Comparison of ENCODE assay signal across 22 mouse cellular contexts in genomic region chr9:100573300-100573699, GRCm38 (mm10). TPM values are rescaled to one million over a fixed set of nuclear protein-coding genes. Genes with fewer than 3 reads are reported as not detected.
A peak's percentile ranks its signal among the peaks of the same experiment; 100 is the strongest.
DNase-seq lines count a peak whose midpoint lies in the region; ATAC-seq and TF ChIP-seq lines count a peak whose summit lies in the region.
"Had no signal": no experiment of that assay in that cellular context is flagged by ENCODE, and none has a peak within 500 bp of the region (broad histone marks: within the 10 kb centered on the region; RNA-seq: fewer than 3 reads in every experiment).

No protein-coding gene starts in this region.

- TF ChIP-seq CTCF in hindbrain, postnatal 0 days (IDR thresholded peaks at IDR 0.05; ENCODE audit: low read depth) = no peak
- peak; percentile 27 for TF ChIP-seq CTCF in lung, postnatal 0 days (IDR thresholded peaks at IDR 0.05)

- H3K4me3 ChIP-seq in hindbrain, postnatal 0 days (ENCODE audit: low read length) = no peak overlapping the region
- H3K4me3 ChIP-seq in hindbrain, embryonic 16.5 days (ENCODE audit: low read length) = no peak overlapping the region
- no peak overlapping the region for H3K4me3 ChIP-seq in lung, embryonic 15.5 days
- no peak overlapping the region for H3K4me3 ChIP-seq in lung, postnatal 0 days (ENCODE audit: low read depth, low read length)
- H3K4me3 ChIP-seq: embryonic facial prominence, embryonic 15.5 days; erythroblast, embryonic 14.5 days; forebrain, embryonic 10.5 days; heart, embryonic 10.5 days; hindbrain, embryonic 13.5 days had no signal

- no peak overlapping the region for H3K4me2 ChIP-seq in hindbrain, postnatal 0 days (ENCODE audit: low read depth, low read length)
- H3K4me2 ChIP-seq in hindbrain, embryonic 16.5 days (ENCODE audit: low read length) = no peak overlapping the region
- no peak overlapping the region for H3K4me2 ChIP-seq in lung, embryonic 15.5 days
- H3K4me2 ChIP-seq in lung, postnatal 0 days (replicated peaks; ENCODE audit: low read depth, low read length) = no peak overlapping the region
- H3K4me2 ChIP-seq: embryonic facial prominence, embryonic 15.5 days; hindbrain, embryonic 13.5 days had no signal

- no peaks in the 10 kb centered on the region for H3K4me1 ChIP-seq in hindbrain, postnatal 0 days (ENCODE audit: insufficient read depth, low read length)
- H3K4me1 ChIP-seq in hindbrain, embryonic 16.5 days (ENCODE audit: control insufficient read depth, insufficient read depth, low read depth, low read length) = peaks cover 8% of the 10 kb centered on the region; the same call in 1 of the 2 replicates
- H3K4me1 ChIP-seq in lung, embryonic 15.5 days = peaks cover 15% of the 10 kb centered on the region
- H3K4me1 ChIP-seq in lung, postnatal 0 days (ENCODE audit: insufficient read depth, low read depth, low read length) = 0 out of 2 replicates have a peak, but pooled peaks cover 5% of the 10 kb centered on the region

- no peaks in the 10 kb centered on the region for H3K36me3 ChIP-seq in hindbrain, postnatal 0 days (ENCODE audit: insufficient read depth, low read length)
- H3K36me3 ChIP-seq in hindbrain, embryonic 16.5 days (ENCODE audit: control insufficient read depth, insufficient read depth, low read length) = no peaks in the 10 kb centered on the region
- H3K36me3 ChIP-seq in lung, embryonic 15.5 days = no peaks in the 10 kb centered on the region
- H3K36me3 ChIP-seq in lung, postnatal 0 days (ENCODE audit: insufficient read depth, low read length) = no peaks in the 10 kb centered on the region
- H3K36me3 ChIP-seq: embryonic facial prominence, embryonic 15.5 days; forebrain, embryonic 10.5 days; heart, embryonic 10.5 days; hindbrain, embryonic 13.5 days had no signal

- no peak for ATAC-seq in hindbrain, postnatal 0 days
- no peak for ATAC-seq in hindbrain, embryonic 16.5 days
- peak; percentile 39; the same call in 1 of the 2 replicates for ATAC-seq in lung, embryonic 15.5 days (ENCODE audit: borderline replicate concordance, extremely low read depth, low FRiP score, low TSS enrichment)
- ATAC-seq in lung, postnatal 0 days = peak; percentile 52
- ATAC-seq: forebrain, embryonic 14.5 days had no signal

- H3K27ac ChIP-seq in hindbrain, postnatal 0 days = no peak overlapping the region
- no peak overlapping the region for H3K27ac ChIP-seq in hindbrain, embryonic 16.5 days (ENCODE audit: low read depth, low read length)
- no peak overlapping the region for H3K27ac ChIP-seq in lung, embryonic 15.5 days
- no peak overlapping the region for H3K27ac ChIP-seq in lung, postnatal 0 days (ENCODE audit: low read length)
- H3K27ac ChIP-seq: embryonic facial prominence, embryonic 15.5 days; forebrain, embryonic 10.5 days; heart, embryonic 10.5 days; hindbrain, embryonic 13.5 days had no signal

- DNase-seq in hindbrain, postnatal 0 days (ENCODE audit: low spot score) = peak; percentile 47
- DNase-seq in lung, postnatal 0 days (ENCODE audit: low spot score) = peak; percentile 79
- DNase-seq in lung, postnatal 36 days = peak; percentile 58
- DNase-seq in spleen, adult 12 weeks (ENCODE audit: low spot score) = no peak
- no peak for DNase-seq in testis, postnatal 14 days (ENCODE audit: low spot score)
- DNase-seq: adrenal gland, adult 2 months; adrenal gland, postnatal 36 days; cerebellum, adult 11 months; embryo, embryonic 11 days; gastrocnemius, postnatal 36 days; heart, adult 18-20 months; heart, postnatal 10 days had no signal

- no peaks in the 10 kb centered on the region for H3K27me3 ChIP-seq in hindbrain, postnatal 0 days (ENCODE audit: insufficient read depth, low read length)
- no peaks in the 10 kb centered on the region for H3K27me3 ChIP-seq in hindbrain, embryonic 16.5 days (replicated peaks; ENCODE audit: control insufficient read depth, insufficient read depth, low read length)
- H3K27me3 ChIP-seq in lung, embryonic 15.5 days = no peaks in the 10 kb centered on the region
- no peaks in the 10 kb centered on the region for H3K27me3 ChIP-seq in lung, postnatal 0 days (replicated peaks; ENCODE audit: insufficient read depth, low read length)
- H3K27me3 ChIP-seq: embryonic facial prominence, embryonic 15.5 days; hindbrain, embryonic 13.5 days had no signal

- 52% methylated on average over 2 of the region's 2 CpGs for WGBS in hindbrain, postnatal 0 days
- WGBS in hindbrain, embryonic 16.5 days = 60% methylated on average over 2 of the region's 2 CpGs
- 35% methylated on average over 2 of the region's 2 CpGs for whole genome bisulfite sequencing in lung, embryonic 15.5 days
- 46% methylated on average over 2 of the region's 2 CpGs for WGBS in lung, postnatal 0 days

- TF ChIP-seq EP300 in lung, postnatal 0 days (IDR thresholded peaks at IDR 0.05) = no peak

- H3K9me3 ChIP-seq in hindbrain, postnatal 0 days (ENCODE audit: low read length) = no peaks in the 10 kb centered on the region
- H3K9me3 ChIP-seq in hindbrain, embryonic 16.5 days (ENCODE audit: control insufficient read depth, low read length) = no peaks in the 10 kb centered on the region
- no peaks in the 10 kb centered on the region for H3K9me3 ChIP-seq in lung, embryonic 15.5 days
- no peaks in the 10 kb centered on the region for H3K9me3 ChIP-seq in lung, postnatal 0 days (ENCODE audit: low read length)
- H3K9me3 ChIP-seq: embryonic facial prominence, embryonic 15.5 days; forebrain, embryonic 10.5 days; heart, embryonic 10.5 days; hindbrain, embryonic 13.5 days had no signal

- H3K9ac ChIP-seq in hindbrain, postnatal 0 days (replicated peaks; ENCODE audit: low read length) = no peak overlapping the region
- H3K9ac ChIP-seq in hindbrain, embryonic 16.5 days (ENCODE audit: low read depth, low read length) = no peak overlapping the region
- H3K9ac ChIP-seq in lung, embryonic 15.5 days = no peak overlapping the region
- no peak overlapping the region for H3K9ac ChIP-seq in lung, postnatal 0 days (replicated peaks; ENCODE audit: low read depth)
- H3K9ac ChIP-seq: embryonic facial prominence, embryonic 15.5 days; hindbrain, embryonic 13.5 days had no signal

RNA-seq across cellular contexts. Expression of gene Slc35g2, which starts 2.4 kb away (rescaled TPM):
- 23.9 and 28.1 TPM in 2 replicates for total RNA-seq in hindbrain, postnatal 0 days (2014; rRNA removed)
- polyA plus RNA-seq in hindbrain, postnatal 0 days (2015; fragmentation: Nextera tagmentation; extraction: Ambion mirVana) = 24.7 and 25.3 TPM in 2 replicates
- polyA plus RNA-seq in hindbrain, embryonic 16.5 days (2015; fragmentation: Nextera tagmentation; extraction: Ambion mirVana) = 24.3 and 33.0 TPM in 2 replicates
- 8.5 and 8.9 TPM in 2 replicates for polyA plus RNA-seq in lung, embryonic 15.5 days (2015; fragmentation: Nextera tagmentation; extraction: Ambion mirVana)
- 16.1 and 16.7 TPM in 2 replicates for polyA plus RNA-seq in lung, postnatal 0 days (2015; fragmentation: Nextera tagmentation; extraction: Ambion mirVana)
- total RNA-seq: common myeloid progenitor, adult 5-6 weeks; hematopoietic stem cell, adult 5-6 weeks had no signal
- polyA plus RNA-seq: erythroblast, embryonic 14.5 days had no signal

RNA-seq across cellular contexts. Expression of gene Stag1, which starts 24.3 kb away (rescaled TPM):
- 26.1 and 34.1 TPM in 2 replicates for total RNA-seq in hindbrain, postnatal 0 days (2014; rRNA removed)
- 33.9 and 38.2 TPM in 2 replicates for polyA plus RNA-seq in hindbrain, postnatal 0 days (2015; fragmentation: Nextera tagmentation; extraction: Ambion mirVana)
- polyA plus RNA-seq in hindbrain, embryonic 16.5 days (2015; fragmentation: Nextera tagmentation; extraction: Ambion mirVana) = 21.9 and 23.4 TPM in 2 replicates
- polyA plus RNA-seq in lung, embryonic 15.5 days (2015; fragmentation: Nextera tagmentation; extraction: Ambion mirVana) = 36.6 and 43.1 TPM in 2 replicates
- polyA plus RNA-seq in lung, postnatal 0 days (2015; fragmentation: Nextera tagmentation; extraction: Ambion mirVana) = 38.1 and 40.1 TPM in 2 replicates

RNA-seq across cellular contexts. Expression of gene Nck1, which starts 27.4 kb away (rescaled TPM):
- total RNA-seq in hindbrain, postnatal 0 days (2014; rRNA removed) = 8.7 and 10.6 TPM in 2 replicates
- polyA plus RNA-seq in hindbrain, postnatal 0 days (2015; fragmentation: Nextera tagmentation; extraction: Ambion mirVana) = 38.3 and 42.5 TPM in 2 replicates
- polyA plus RNA-seq in hindbrain, embryonic 16.5 days (2015; fragmentation: Nextera tagmentation; extraction: Ambion mirVana) = 60.3 and 61.6 TPM in 2 replicates
- 70.7 and 76.6 TPM in 2 replicates for polyA plus RNA-seq in lung, embryonic 15.5 days (2015; fragmentation: Nextera tagmentation; extraction: Ambion mirVana)
- polyA plus RNA-seq in lung, postnatal 0 days (2015; fragmentation: Nextera tagmentation; extraction: Ambion mirVana) = 77.9 and 87.8 TPM in 2 replicates

Comparison
In these comparisons a context has a peak if more than half of its experiments do, and no peak if none do; other contexts are left out.
1. ATAC-seq: peak in lung, embryonic 15.5 days (single experiment) and lung, postnatal 0 days (single experiment); none in hindbrain, postnatal 0 days (single experiment) and hindbrain, embryonic 16.5 days (single experiment).
2. DNase-seq: peak in hindbrain, postnatal 0 days (single experiment), lung, postnatal 0 days (single experiment) and lung, postnatal 36 days (single experiment); none in spleen, adult 12 weeks (single experiment) and testis, postnatal 14 days (single experiment).